Mouse (Mus musculus) c-Kit-positive CD71-negative TER-119-negative erythroid progenitor cells, embryonic 14.5 days (primary cell): ENCODE data around the gene Gpt2.
A peak's percentile ranks its signal among the peaks of the same experiment; 100 is the strongest.

ENCODE experiments used
- DNase-seq: peaks from one replicate; pipeline ENCODE4 v3.0.0-alpha.2; 2013; ENCODE audit warnings: low read depth

Gene Gpt2

GRCm38 (mm10) chr8:85492125-85492875, at the start of gene Gpt2:
Gene Gpt2 (plus strand): TSS chr8:85492576.
- DNase-seq = peak; percentile 64

- no peak for DNase-seq
Measured at GRCm38 (mm10) chr8:85444092-85444491, 48.3 kb upstream of the Gpt2 start.

DNA sequence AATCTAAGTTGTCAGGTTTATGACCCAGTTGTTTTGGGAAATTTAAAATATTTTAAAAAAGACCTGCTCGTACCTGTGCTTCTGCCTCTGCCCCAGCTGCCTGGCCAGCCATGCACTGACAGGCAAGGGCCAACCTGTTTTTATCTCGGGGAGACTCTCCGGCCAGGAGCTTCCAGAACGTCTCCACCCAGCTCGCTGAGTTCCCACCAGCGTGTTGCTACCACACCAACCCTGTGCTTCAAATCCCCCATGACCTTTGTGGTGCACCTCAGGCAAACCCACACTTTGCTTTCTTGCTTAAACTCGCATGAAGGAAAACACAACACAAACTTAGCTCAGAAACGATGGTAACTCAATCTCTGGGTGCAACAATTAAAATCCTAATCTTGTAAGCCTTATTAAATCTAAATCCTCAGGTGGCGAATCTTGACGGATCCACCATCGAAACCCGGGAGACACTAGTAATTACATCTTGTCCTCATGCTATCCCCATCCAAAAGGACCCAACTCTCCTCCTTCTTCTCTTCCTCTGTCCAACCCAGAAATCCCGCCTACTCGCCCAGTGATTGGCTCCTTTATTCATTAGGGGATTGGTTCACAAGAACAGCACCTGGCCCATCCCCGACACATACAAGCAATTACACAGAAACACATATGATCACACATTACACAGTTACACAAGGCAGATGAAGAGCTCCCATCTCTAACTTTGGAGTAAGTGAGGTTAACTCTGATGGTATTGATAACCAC, 46.3 kb upstream of the Gpt2 start:
- no peak for DNase-seq

DNA sequence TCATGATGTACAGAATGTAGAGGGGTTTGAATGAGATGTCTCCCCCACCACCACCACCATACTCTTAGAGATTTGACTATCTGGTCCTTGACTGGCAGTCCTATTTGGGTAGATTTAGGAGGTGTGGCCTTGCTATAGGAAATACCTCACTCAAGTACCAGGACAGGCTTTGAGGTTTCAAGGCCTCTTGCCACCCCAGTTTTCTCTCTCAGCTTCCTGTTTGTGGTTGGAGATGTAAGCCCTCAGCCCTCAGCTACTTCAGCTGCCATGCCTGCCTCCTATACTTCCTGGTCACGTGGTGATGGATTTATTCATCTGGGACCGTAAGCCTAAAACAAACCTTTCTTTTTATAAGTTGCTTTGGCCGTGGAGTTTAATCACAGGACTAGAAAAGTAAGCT, 42.0 kb upstream of the Gpt2 start:
- no peak for DNase-seq

DNA sequence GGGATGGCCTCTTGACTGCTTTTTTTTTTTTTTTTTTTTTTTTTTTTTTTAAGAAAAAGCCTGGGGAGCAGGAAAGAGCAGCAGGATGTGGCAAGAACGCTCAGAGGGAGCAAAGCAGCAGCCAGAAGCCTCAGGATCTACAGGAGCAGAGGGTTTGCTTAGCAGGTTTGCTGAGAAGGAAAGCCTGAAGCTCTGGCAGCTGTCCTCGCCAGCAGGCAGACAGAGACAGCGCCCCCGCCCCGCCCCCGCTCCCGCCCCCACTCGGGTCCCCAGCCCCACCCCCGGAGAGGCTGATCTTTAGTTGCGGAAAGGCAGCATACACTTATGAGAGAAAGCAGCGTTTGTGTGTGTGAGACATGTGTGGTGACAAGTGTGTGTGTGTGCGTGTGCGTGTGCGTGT, 40.0 kb upstream of the Gpt2 start:
- DNase-seq = no peak

DNA sequence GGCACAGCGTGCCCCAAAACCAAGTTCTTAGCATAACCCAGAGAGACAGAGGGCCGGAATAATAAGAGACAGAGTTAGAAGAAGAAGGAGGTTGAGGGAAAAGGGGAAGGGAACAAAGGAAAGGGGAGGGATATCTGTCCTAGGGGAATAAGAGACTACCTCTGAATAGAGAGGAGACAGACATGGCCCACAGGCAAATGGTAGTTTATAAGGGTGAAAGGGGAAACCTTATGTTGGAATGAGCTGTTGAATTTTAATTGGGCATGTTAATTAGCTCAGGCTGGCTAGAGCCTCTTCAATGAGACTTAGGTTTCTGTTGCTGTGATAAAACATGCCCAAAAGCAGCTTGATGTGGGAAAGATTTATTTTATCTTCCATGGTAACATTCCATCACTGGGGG, 39.1 kb upstream of the Gpt2 start:
- no peak for DNase-seq

GRCm38 (mm10) chr8:85454750-85455149, 37.6 kb upstream of the Gpt2 start:
- no peak for DNase-seq

GRCm38 (mm10) chr8:85456536-85456935, 35.8 kb upstream of the Gpt2 start:
- peak; percentile 81 for DNase-seq

DNA sequence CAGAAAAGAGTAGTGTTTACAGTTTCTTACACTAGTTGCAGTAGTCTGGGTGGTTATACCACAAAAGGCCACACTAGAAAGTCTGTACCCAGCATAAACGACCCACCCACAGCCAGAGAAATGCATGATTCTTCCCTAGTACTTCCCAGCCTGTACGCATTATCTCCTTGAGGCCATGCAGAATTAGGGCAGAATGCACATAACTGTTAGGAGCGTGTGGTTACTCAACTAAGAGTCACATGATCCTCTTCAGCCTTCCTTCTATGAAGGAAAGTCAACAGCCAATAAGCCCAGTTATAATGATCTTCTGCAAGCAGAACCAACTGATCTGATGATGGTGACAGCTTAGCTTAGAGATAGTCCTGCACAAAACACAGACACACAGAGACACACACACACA, 32.8 kb upstream of the Gpt2 start:
- no peak for DNase-seq

- no peak for DNase-seq
Measured at GRCm38 (mm10) chr8:85460804-85461203, 31.6 kb upstream of the Gpt2 start.

DNA sequence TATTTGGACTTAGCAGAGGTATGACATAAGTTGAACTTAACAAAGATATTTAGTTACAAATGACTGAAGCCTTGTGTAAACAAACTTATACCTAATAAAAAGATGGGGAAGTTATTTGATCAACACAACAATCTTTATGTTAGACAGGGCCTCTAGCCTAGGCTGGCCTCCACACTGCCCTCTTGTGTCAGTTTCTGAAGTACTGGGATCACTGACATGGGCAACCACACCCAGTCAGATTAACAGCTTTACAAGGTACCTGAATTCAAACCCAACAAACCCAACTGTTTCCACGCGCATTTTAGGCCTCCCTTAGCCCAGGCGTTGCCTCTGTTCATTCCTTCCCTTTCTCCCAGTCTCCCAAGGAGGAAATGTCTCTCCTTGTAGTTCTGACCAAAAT, 31.0 kb upstream of the Gpt2 start:
- DNase-seq = no peak

DNA sequence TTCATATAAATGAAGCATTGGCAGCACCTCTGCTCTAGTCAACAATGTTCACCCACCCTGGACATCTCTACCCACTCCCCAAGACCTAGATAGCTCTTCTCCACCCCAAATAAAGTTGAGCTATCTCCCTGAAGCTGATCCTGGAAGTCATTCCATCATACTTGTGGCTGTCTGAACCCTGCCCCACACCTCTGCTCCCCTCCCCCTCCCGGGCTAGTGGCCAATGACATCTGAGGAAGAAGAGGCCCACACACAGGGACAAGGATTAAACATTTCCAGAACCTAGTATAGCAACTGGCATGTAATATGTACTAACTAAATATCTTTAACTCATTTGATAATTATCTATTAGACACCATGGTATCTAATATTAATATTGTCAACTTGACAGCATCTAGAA, 29.9 kb upstream of the Gpt2 start:
- no peak for DNase-seq

- DNase-seq = no peak
Measured at GRCm38 (mm10) chr8:85464316-85464715, 28.1 kb upstream of the Gpt2 start.

DNA sequence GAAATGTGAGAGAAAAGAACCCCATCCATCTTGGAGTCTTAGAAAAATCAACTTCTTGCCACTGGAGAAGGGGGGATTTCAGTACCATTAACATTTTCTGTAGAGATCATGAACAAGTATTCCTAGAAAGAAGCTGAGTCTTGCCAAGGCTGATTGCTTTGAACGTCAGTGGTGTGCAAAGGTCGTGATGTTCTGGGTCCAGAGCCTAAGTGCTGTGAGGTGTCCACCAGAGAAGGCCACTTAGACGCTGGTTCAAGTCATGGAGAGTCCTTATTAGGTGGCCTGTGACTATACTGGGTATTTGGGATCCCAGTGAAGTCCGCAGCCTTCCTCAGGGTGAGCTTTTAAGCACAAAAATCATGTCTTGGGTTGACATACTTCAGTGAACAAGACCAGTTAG, 26.3 kb upstream of the Gpt2 start:
- no peak for DNase-seq

- no peak for DNase-seq
Measured at GRCm38 (mm10) chr8:85470753-85471152, 21.6 kb upstream of the Gpt2 start.

DNA sequence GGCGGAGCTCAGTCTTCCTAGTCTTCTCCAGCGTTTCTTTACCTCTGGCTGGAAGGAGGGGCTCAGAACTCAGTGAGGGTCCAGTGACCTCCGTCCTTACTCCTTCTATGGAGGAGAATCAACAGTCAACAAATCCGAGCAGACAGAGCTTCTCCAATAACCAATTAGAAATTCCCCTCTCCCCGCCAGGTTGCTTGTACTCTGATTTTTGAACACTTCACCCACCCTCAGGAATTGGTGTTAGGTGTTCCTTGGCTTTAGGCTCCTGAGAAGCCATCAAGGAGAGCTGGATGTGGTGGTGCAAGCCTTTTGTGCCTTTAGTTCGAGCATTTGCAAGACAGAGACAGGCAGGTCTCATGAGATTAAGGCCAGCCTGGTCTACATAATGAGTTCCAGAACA, 19.6 kb upstream of the Gpt2 start:
- DNase-seq = no peak

DNA sequence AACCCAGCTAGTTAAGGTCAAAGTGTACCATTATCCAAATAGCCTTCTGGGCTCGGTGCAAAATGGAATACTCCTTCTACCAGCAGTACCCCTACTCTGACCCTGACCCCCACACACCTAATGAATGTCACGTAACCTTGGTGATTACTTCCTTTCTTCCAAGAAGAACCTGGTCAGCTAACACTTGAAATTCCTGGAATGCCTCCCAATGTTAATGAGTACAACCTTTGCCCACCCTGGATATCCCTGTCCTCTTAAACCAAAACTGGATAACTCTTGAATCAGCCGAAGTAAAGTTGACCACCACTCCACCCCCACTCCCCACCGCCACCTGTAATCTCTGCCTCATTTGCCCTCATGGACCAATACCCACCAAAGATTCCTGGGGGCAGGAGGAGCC, 19.1 kb upstream of the Gpt2 start:
- DNase-seq = no peak

DNA sequence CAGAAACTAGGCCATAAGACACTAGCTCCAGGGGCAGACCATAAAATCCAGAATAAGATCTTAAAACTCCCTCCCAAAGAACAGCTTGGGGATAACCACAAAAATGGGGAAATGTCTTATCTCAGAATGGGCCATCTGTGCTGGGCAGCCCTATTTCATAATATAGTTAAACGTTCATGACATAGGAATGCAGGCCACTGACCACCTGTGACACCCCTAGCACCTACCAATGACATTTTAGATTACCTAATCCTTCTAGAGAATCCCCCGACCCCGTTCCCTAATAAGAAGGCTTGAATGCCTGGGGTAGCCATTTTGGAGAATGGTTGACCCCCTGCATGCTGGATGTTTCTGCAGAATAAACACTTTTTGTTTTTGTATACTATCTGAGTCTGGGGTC, 17.5 kb upstream of the Gpt2 start:
- DNase-seq = no peak

DNA sequence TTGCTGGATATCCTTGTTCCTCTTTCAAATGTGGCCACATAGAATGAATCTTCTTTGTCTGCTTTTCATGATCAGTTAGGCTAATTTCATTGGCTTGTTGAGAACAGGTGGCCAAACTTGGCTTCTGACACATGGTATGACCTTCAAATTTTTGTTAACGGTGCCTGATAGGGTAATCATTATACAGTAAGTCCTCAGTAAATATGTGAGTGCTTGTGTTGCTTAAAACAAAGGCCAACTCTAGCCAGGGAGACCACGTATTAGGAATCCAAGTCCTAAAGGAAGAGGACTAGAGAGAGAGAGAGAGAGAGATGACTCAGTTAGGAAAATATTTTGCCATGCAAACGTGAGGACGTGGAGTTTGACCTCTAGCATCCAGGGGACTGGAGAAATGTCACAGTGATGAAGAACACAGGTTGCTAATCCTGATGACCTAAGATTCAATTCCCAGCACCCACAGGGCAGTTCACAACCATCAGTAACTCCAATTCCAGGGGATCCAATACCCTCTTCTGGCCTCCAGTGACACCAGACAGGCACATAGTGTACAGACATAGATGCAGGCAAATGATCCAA, 15.3 kb upstream of the Gpt2 start:
- no peak for DNase-seq

DNA sequence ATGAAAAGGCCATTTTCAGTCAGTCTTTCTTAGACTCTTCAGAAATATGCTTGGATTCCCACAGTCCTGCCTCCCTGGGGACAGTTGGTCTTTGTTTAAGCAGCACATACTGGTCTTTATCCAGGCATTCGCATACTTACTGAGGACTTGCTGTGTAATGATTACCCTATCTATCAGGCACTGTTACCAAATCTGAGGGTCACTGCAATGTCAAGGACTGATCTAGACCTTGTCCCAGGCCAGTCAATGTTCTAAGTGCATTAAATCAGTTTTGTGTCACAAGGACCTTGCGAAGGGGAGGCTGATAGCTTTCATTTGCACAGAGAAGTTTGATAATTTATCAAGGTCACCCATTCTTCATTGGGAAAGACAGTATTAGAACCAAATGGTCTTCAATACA, 14.0 kb upstream of the Gpt2 start:
- DNase-seq = no peak

DNA sequence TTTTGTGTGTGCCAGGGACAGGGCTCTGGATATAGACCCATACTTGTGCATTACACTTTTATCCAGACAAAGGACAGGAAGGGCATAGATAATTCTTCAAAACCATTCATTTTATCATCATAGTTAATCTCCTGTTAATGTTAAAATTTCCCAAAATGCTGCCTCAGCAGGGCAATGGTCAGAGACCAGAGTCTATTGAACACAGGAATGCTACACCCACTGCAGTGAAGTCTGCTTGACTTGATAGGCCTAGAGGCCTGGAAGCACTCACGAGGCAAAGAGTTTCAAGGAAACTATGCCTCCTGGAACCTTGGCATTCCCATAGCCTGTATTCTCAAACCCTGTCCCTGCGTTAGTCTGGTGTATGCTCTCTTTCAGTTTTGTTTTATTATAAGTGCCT, 12.7 kb upstream of the Gpt2 start:
- DNase-seq = no peak

DNA sequence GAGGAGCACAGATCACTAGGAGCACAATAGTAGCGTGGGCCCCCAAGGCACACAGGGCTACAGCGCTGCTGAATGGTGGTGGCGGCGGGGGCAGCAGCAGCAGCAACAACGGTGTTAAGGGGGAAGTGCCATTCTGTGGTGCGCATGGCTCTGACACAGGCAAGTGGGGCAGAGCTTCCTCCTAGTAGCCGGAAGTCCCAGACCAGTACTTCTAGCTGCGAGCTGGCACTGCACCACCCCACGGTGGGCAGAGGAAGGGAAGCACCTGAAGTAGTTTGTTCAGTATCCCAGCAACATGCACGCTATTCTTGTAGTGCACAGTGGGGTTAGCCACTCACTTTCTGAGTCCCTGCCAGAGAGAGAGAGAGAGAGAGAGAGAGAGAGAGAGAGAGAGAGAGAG, 10.5 kb upstream of the Gpt2 start:
- peak; percentile 36 for DNase-seq

DNA sequence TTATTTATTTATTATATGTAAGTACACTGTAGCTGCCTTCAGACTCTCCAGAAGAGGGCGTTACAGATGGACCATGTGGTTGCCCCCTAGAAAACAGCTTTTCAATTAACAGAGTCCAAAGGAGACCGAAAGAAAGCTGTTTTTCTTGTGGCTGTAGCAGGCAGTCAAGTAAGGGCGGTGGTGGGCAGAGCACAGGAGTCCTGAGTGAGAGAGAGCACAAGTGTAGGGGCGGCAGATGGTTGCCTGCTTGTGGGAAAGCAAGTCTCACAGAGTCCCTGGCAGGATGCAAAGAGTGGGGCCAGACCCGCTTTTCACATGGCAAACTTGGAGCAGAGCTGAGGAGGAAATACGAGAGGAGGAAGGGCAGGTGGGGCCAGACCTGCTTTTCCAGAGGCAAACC, 9.9 kb upstream of the Gpt2 start:
- DNase-seq = no peak
